38 mouse cellular contexts compared by ENCODE assay signal in genomic region chr17:36264273-36264925, GRCm38 (mm10). TPM values are rescaled to one million over a fixed set of nuclear protein-coding genes. Genes with fewer than 3 reads are reported as not detected.
"Had no signal": no experiment of that assay in that cellular context is flagged by ENCODE, and none has a peak within 500 bp of the region (broad histone marks: within the 10 kb centered on the region; RNA-seq: fewer than 3 reads in every experiment).

No protein-coding gene starts in this region.

- H3K9me3 ChIP-seq: heart, embryonic 13.5 days; heart, embryonic 15.5 days; intestine, embryonic 15.5 days; limb, embryonic 10.5 days; limb, embryonic 12.5 days; liver, embryonic 13.5 days; liver, embryonic 15.5 days had no signal

- H3K27ac ChIP-seq: heart, adult 2 months; heart, embryonic 13.5 days; heart, embryonic 15.5 days; hindbrain, embryonic 14.5 days; intestine, embryonic 15.5 days; layer of hippocampus, adult 2 months; left cerebral cortex, adult 2 months; limb, embryonic 10.5 days; limb, embryonic 12.5 days; liver, embryonic 13.5 days; liver, embryonic 15.5 days had no signal

- H3K9ac ChIP-seq: heart, embryonic 13.5 days; heart, embryonic 15.5 days; hindbrain, embryonic 14.5 days; intestine, embryonic 15.5 days; limb, embryonic 12.5 days; liver, embryonic 13.5 days; liver, embryonic 15.5 days had no signal

- H3K4me2 ChIP-seq: heart, embryonic 11.5 days; heart, embryonic 13.5 days; heart, embryonic 15.5 days; hindbrain, embryonic 14.5 days; intestine, embryonic 15.5 days; limb, embryonic 12.5 days; liver, embryonic 11.5 days; liver, embryonic 13.5 days; liver, embryonic 15.5 days had no signal

- H3K4me3 ChIP-seq: heart, adult 2 months; heart, embryonic 13.5 days; heart, embryonic 15.5 days; intestine, embryonic 15.5 days; layer of hippocampus, adult 2 months; left cerebral cortex, adult 2 months; limb, embryonic 10.5 days; limb, embryonic 12.5 days; liver, embryonic 13.5 days; liver, embryonic 15.5 days had no signal

- DNase-seq: gastrocnemius, postnatal 14 days; gastrocnemius, postnatal 36 days; heart, adult 2 months; heart, postnatal 14 days; heart, postnatal 36 days; kidney, adult 18-20 months; kidney, adult 8-10 months; kidney, postnatal 10 days; kidney, postnatal 25 days; kidney, postnatal 4 days; liver; liver, embryonic 13.5 days had no signal

- ATAC-seq: hindbrain, embryonic 16.5 days; inflammation-experienced regulatory T-cells, adult 6 months; intestine, embryonic 15.5 days; intestine, postnatal 0 days had no signal

- H3K4me1 ChIP-seq: heart, embryonic 13.5 days; heart, embryonic 15.5 days; intestine, embryonic 15.5 days; limb, embryonic 10.5 days; limb, embryonic 12.5 days; liver, embryonic 13.5 days had no signal

- H3K27me3 ChIP-seq: heart, embryonic 13.5 days; heart, embryonic 15.5 days; intestine, embryonic 15.5 days; limb, embryonic 12.5 days; liver, embryonic 13.5 days; liver, embryonic 15.5 days had no signal

RNA-seq across cellular contexts. Expression of gene H2-M10.2, which starts 21.9 kb away (rescaled TPM):
- total RNA-seq: gastrocnemius, adult 18-20 months; gastrocnemius, adult 8-10 months; gastrocnemius, postnatal 14 days; gastrocnemius, postnatal 36 days; heart, adult 2 months; heart, postnatal 14 days; heart, postnatal 36 days; hematopoietic stem cell, adult 5-6 weeks; layer of hippocampus, adult 2 months; layer of hippocampus, postnatal 10 days; layer of hippocampus, postnatal 25 days; left cerebral cortex, adult 2 months; left cerebral cortex, postnatal 14 days; left cerebral cortex, postnatal 36 days had no signal
- polyA plus RNA-seq: gonadal fat pad, adult 2 months; heart, adult 2 months; heart, embryonic 11.5 days; heart, embryonic 13.5 days; heart, embryonic 15.5 days; heart, postnatal 0 days; hindbrain, embryonic 11.5 days; inflammation-experienced regulatory T-cells, adult 6 months; intestine, embryonic 15.5 days; intestine, postnatal 0 days; kidney, embryonic 16.5 days; limb, embryonic 12.5 days; limb, embryonic 14.5 days; liver, embryonic 13.5 days; liver, embryonic 15.5 days had no signal
